Mouse (Mus musculus) C2C12 (cell line): Measurements from ENCODE around the gene Ccdc149.

Experiments
- CEBPB ChIP-seq: IDR thresholded peaks from one replicate; pipeline ENCODE4 v1.6.1; 2011; ENCODE audit warnings: low read depth, mild to moderate bottlenecking, control low read depth, moderate library complexity
- CTCF ChIP-seq: IDR thresholded peaks from one replicate; pipeline ENCODE4 v1.5.1; 2011; ENCODE audit not compliant: control insufficient read depth, insufficient read depth, insufficient read length
- MAX ChIP-seq: IDR thresholded peaks from one replicate; pipeline ENCODE4 v1.6.1; 2011; ENCODE audit warnings: mild to moderate bottlenecking, control low read depth

GRCm38 (mm10) chr5:52370901-52371300 is 100.4 kb downstream of the Ccdc149 start:
- TF ChIP-seq CTCF (no peak), MAX (no peak), CEBPB (no peak)
